In genomic region chrX:155346249-155346648, GRCm38 (mm10) we compare ENCODE assay signal across 17 mouse cellular contexts. TPM values are rescaled to one million over a fixed set of nuclear protein-coding genes. Genes with fewer than 3 reads are reported as not detected.
DNase-seq lines count a peak whose midpoint lies in the region; ATAC-seq lines count a peak whose summit lies in the region.
"Had no signal": no experiment of that assay in that cellular context is flagged by ENCODE, and none has a peak within 500 bp of the region (broad histone marks: within the 10 kb centered on the region; RNA-seq: fewer than 3 reads in every experiment).

No protein-coding gene starts in this region.

- DNase-seq in frontal cortex, postnatal 10 days (ENCODE audit: low spot score in 2 of 2): no peak
- DNase-seq in ovary, postnatal 14 days (ENCODE audit: low spot score): no peak
- DNase-seq: adrenal gland, adult 2 months; adrenal gland, postnatal 10 days; adrenal gland, postnatal 25 days; cerebellum, adult 11 months; cerebellum, adult 18-20 months; cerebellum, adult 8-10 months; cerebellum, adult 9-11 months; cerebellum, postnatal 14 days; cerebellum, postnatal 36 days; forebrain, postnatal 0 days had no signal

- peak; percentile 50; the same call in 1 of the 2 replicates for ATAC-seq in common myeloid progenitor, adult 5-6 weeks (replicated peaks; ENCODE audit: low read depth, poor library complexity, severe bottlenecking)
- ATAC-seq in granulocyte monocyte progenitor cell, adult 5-6 weeks (replicated peaks; ENCODE audit: poor library complexity, severe bottlenecking): peak; percentile 91
- ATAC-seq in megakaryocyte progenitor cell, adult 5-6 weeks (replicated peaks; ENCODE audit: poor library complexity): peak; percentile 83
- ATAC-seq: forebrain, embryonic 13.5 days; forebrain, embryonic 15.5 days; forebrain, postnatal 0 days had no signal

RNA-seq across cellular contexts. Expression of gene Prdx4, which starts 5.7 kb away (rescaled TPM):
- total RNA-seq in common myeloid progenitor, adult 5-6 weeks (2017): 48.8 and 55.7 TPM in 2 replicates
- 38.6 and 49.1 TPM in 2 replicates for total RNA-seq in granulocyte monocyte progenitor cell, adult 5-6 weeks (2014; fragmentation: Nextera tagmentation)
- 35.9 and 40.9 TPM in 2 replicates for total RNA-seq in granulocyte monocyte progenitor cell, adult 5-6 weeks (2017)
- total RNA-seq in megakaryocyte progenitor cell, adult 5-6 weeks (2015): 45.1 and 51.9 TPM in 2 replicates
- total RNA-seq in megakaryocyte progenitor cell, adult 5-6 weeks (2017): 37.5 and 42.5 TPM in 2 replicates
